Mouse (Mus musculus) forebrain, embryonic 16.5 days (tissue): ENCODE measurements at regions not wholly inside any gene's neighbourhood (a gene's known extent, or its start where the extent isn't known, plus 50 kb on each side); places are given as distances from the start of the nearest gene placed in this dataset.

Experiments used
- ATAC-seq: fragments of 200-750 bp; cut with Nextera tagmentation; 2 replicates; pipeline ENCODE4 v1.8.0; 2017; ENCODE audit warnings: mild to moderate bottlenecking, moderate library complexity
- H3K27ac ChIP-seq: fragments of 300-500 bp; sonication (generic); 2 replicates; pipeline ENCODE4 v1.5.1; 2014; ENCODE audit warnings: low read length, control low read depth
- H3K27me3 ChIP-seq: fragments of 300-500 bp; sonication (generic); replicated peaks from 2 replicates; pipeline ENCODE4 v1.6.1; 2014; ENCODE audit warnings: low read length; ENCODE audit not compliant: control insufficient read depth, insufficient read depth
- H3K36me3 ChIP-seq: fragments of 300-500 bp; sonication (generic); 2 replicates; pipeline ENCODE4 v1.6.1; 2014; ENCODE audit not compliant: control insufficient read depth, insufficient read depth
- H3K4me1 ChIP-seq: fragments of 300-500 bp; sonication (generic); replicated peaks from 2 replicates; pipeline ENCODE4 v1.6.1; 2014; ENCODE audit warnings: low read length; ENCODE audit not compliant: control insufficient read depth, insufficient read depth
- H3K4me2 ChIP-seq: fragments of 300-500 bp; sonication (generic); 2 replicates; pipeline ENCODE4 v1.6.1; 2014; ENCODE audit warnings: mild to moderate bottlenecking, low read length, control low read depth
- H3K4me3 ChIP-seq: fragments of 300-500 bp; sonication (generic); replicated peaks from 2 replicates; pipeline ENCODE4 v1.5.1; 2014; ENCODE audit warnings: mild to moderate bottlenecking, low read length, control low read depth
- H3K9ac ChIP-seq: fragments of 300-500 bp; sonication (generic); replicated peaks from 2 replicates; pipeline ENCODE4 v1.6.1; 2014; ENCODE audit warnings: low read depth, low read length, control low read depth
- H3K9me3 ChIP-seq: fragments of 300-500 bp; sonication (generic); 2 replicates; pipeline ENCODE4 v1.6.1; 2016; ENCODE audit warnings: low read length; ENCODE audit not compliant: control insufficient read depth
- WGBS: fragments of 180-500 bp; shearing (Covaris S2); extraction: QIAGEN DNeasy Blood & Tissue Kit; methylation state at CpG from one replicate; pipeline ENCODE4 v1.1.7; 2014; 5-methylcytosine and 5-hydroxymethylcytosine counted together

DNA sequence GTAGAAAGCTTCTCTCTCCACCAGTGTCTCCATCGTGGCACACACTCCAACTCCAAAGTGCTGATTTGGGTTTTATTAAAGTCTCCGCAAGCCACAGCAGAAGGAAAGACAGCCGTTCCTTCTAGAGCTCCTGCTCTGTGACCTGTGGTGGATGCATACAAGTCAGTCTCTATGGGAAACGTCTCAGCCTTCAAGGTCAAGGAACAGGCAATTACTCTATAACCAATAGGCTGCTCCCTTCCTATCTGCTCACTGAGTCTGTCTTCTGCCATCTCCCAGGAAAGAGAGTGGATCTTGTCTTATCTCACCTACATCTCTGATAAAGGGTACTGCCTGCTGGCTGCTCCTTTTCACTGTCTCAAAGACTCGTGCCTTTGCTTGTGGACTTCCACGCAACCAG, 266.3 kb downstream of the Maf start:
- WGBS = 53% methylated on average over 6 of the region's 6 CpGs
- no peak overlapping the region for H3K9ac ChIP-seq
- H3K4me3 ChIP-seq = no peak overlapping the region
- no peaks in the 10 kb centered on the region for H3K36me3 ChIP-seq
- no peak for ATAC-seq
- no peaks in the 10 kb centered on the region for H3K27me3 ChIP-seq
- H3K27ac ChIP-seq = no peak overlapping the region
- H3K4me2 ChIP-seq = no peak overlapping the region
- no peaks in the 10 kb centered on the region for H3K9me3 ChIP-seq
- peaks cover 10% of the 10 kb centered on the region for H3K4me1 ChIP-seq

DNA sequence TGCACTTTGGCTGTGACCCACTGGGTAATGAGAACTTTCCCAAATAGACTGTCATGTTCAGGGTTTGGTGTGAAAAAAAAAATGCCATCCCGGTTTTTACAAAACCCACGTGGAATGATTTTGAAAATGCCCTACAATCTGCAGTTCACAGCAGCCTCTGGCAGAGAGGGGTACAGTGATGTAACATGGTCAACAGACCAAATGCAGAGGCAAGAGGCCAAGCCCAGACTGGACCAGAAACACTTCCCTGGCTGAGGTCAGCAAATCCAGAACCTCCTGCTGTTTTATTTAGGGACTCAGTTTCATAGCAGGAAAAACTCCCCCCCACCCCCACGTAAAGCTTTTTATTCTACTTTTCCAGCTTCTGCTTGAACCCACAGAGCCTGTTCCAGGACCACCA, 267.4 kb downstream of the Maf start:
- H3K9ac ChIP-seq = no peak overlapping the region
- no peak for ATAC-seq
- peaks cover 10% of the 10 kb centered on the region for H3K4me1 ChIP-seq
- H3K36me3 ChIP-seq = no peaks in the 10 kb centered on the region
- no peak overlapping the region for H3K4me3 ChIP-seq
- no peaks in the 10 kb centered on the region for H3K9me3 ChIP-seq
- 68% methylated on average over 3 of the region's 3 CpGs for WGBS
- no peaks in the 10 kb centered on the region for H3K27me3 ChIP-seq
- H3K27ac ChIP-seq = no peak overlapping the region
- no peak overlapping the region for H3K4me2 ChIP-seq

DNA sequence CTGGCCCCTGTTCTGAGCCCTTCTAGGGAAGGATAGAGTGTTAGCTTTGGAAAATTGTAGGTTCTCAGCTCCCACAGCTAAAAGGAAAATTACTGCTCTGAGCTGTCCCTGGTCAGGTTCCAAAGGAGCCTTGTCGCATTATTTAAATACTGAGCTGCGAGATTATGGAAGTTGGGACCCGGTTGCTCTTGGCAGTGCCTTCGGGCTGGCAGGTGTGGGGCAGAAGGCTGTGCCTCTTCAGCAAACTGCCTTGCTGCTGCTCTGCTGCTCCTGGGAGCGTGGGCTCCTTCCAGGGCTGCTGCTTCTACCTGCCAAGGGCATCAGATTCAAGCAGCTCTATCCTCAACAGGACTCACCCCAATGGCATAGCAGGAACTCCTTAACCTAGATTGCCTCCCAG, 268.1 kb downstream of the Maf start:
- H3K36me3 ChIP-seq = no peaks in the 10 kb centered on the region
- H3K9ac ChIP-seq = no peak overlapping the region
- ATAC-seq = no peak
- H3K4me2 ChIP-seq = no peak overlapping the region
- H3K4me1 ChIP-seq = peaks cover 10% of the 10 kb centered on the region
- 58% methylated on average over 5 of the region's 5 CpGs for WGBS
- H3K27ac ChIP-seq = no peak overlapping the region
- no peaks in the 10 kb centered on the region for H3K9me3 ChIP-seq
- no peaks in the 10 kb centered on the region for H3K27me3 ChIP-seq
- no peak overlapping the region for H3K4me3 ChIP-seq

DNA sequence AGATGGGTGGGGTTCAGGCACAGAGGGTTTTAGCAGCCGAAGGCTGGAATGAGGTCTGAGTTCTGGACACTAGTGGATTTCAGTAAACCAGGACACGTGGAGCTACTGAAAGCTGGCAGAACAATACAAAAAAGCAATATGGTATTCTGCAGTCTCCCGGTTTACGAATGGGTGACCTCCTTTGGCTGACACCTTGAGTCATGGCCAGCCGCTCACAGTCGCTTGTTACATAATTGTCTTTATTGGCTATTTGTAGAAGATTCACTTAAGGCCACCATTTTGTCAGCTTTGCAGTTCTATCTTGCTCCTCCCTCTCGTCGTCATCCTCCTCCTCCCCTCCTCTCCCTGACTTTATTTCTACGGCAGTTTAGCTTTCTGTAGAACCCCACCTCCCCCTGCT, 269.6 kb downstream of the Maf start:
- no peak overlapping the region for H3K9ac ChIP-seq
- H3K4me2 ChIP-seq = no peak overlapping the region

DNA sequence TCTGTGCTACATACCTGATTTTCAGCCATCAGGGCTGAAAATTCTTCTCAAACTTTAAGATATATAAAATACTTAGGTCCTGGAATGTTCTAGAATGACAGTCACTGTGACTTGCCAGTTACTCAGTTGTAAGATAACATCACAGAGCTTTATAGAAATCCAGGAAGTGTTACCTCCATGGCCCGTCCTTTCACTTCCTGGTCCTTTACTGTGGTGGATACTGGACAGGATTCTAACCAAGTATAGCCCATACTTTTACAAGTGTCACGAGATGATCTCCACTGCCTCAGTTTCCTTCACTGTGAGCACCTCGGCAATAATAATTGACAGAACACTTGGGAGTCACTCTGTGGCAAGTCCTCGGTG, 271.3 kb downstream of the Maf start:
- no peak overlapping the region for H3K4me2 ChIP-seq
- peaks cover 7% of the 10 kb centered on the region; the same call in 1 of the 2 replicates for H3K27me3 ChIP-seq
- 89% methylated on average over 4 of the region's 4 CpGs for WGBS
- H3K9me3 ChIP-seq = no peaks in the 10 kb centered on the region
- no peak overlapping the region for H3K27ac ChIP-seq
- H3K36me3 ChIP-seq = no peaks in the 10 kb centered on the region
- H3K9ac ChIP-seq = no peak overlapping the region
- no peak for ATAC-seq
- H3K4me3 ChIP-seq = no peak overlapping the region
- peaks cover 5% of the 10 kb centered on the region; the same call in 1 of the 2 replicates for H3K4me1 ChIP-seq

More for the DNA sequence above, 269.6 kb downstream of the Maf start:
- 88% methylated on average over 9 of the region's 9 CpGs for WGBS
- no peak overlapping the region for H3K4me3 ChIP-seq
- H3K9me3 ChIP-seq = no peaks in the 10 kb centered on the region
- H3K27me3 ChIP-seq = 0 out of 2 replicates have a peak, but pooled peaks cover 4% of the 10 kb centered on the region
- no peaks in the 10 kb centered on the region for H3K36me3 ChIP-seq
- H3K27ac ChIP-seq = no peak overlapping the region
- no peak for ATAC-seq
- peaks cover 10% of the 10 kb centered on the region for H3K4me1 ChIP-seq

DNA sequence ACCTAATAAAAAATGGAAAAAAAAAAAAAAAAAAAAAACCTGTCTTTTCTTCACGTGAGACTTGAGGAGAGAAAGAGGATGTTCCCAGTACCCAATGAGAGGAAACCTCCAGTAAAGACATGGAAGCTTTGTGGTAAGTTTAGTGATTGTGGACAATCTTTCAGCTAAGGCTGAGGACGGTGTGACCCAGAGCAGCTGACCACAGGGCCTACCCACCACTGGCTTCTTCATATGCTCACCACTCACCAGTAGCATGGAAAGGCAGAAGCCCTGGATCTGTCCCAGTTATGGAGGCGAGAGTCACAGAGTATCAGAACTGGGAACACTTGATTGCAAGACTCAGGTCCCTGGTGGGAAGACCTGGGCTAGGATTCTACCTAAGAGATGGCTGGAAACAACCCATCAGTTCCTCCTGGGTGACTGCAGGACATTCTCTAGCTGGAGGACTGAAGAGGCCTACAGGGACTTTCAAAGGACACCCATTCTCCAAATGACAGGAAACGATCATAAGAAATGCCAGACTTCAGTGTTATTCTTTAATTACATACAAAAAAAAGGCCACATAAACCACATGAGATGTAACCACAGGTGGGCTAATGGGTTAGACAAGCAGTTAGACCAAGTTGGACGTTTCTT, 271.8 kb downstream of the Maf start:
- 87% methylated on average over 5 of the region's 5 CpGs for WGBS

DNA sequence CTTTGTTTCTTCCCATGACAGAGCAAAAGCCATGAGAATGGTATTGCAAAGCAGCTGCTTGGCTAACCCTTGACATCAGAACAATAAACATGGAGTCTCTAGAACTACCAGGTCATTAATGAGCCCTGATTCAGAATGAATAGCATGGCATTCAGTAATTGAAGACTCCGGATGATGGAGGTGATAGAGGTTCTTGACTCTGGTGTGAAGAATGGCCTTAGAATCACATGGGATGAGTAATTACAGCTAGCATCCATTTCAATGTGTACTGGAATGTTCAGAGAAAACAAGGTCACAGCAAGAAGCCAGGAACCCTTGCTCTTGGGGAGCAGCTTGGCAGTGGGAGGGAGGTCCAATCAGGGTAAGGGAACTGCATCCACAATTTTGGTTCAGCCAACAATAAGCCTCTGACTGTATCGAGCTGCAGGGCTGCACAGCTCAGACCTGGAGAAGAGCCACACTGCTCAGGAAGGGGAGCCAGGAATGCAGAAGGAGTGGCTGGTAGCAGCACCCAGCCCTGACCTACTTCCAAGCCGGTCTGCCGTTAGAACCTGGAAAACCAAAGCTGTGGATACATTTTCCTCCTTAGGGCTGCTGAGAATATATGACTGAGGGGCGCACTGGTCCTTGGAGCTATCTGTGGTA, 275.1 kb downstream of the Maf start:
- H3K9me3 ChIP-seq = no peaks in the 10 kb centered on the region
- H3K4me3 ChIP-seq = no peak overlapping the region
- no peak overlapping the region for H3K4me2 ChIP-seq
- 69% methylated on average over 5 of the region's 5 CpGs for whole genome bisulfite sequencing
- H3K4me1 ChIP-seq = peaks cover 17% of the 10 kb centered on the region
- H3K36me3 ChIP-seq = no peaks in the 10 kb centered on the region
- ATAC-seq = no peak
- no peak overlapping the region for H3K9ac ChIP-seq
- H3K27ac ChIP-seq = no peak overlapping the region
- peaks cover 10% of the 10 kb centered on the region; the same call in 1 of the 2 replicates for H3K27me3 ChIP-seq

More for the DNA sequence above, 271.8 kb downstream of the Maf start:
- H3K27me3 ChIP-seq = peaks cover 7% of the 10 kb centered on the region; the same call in 1 of the 2 replicates
- H3K4me1 ChIP-seq = 0 out of 2 replicates have a peak, but pooled peaks cover 3% of the 10 kb centered on the region
- no peak overlapping the region for H3K4me2 ChIP-seq
- H3K27ac ChIP-seq = no peak overlapping the region
- no peaks in the 10 kb centered on the region for H3K9me3 ChIP-seq
- H3K36me3 ChIP-seq = no peaks in the 10 kb centered on the region
- ATAC-seq = no peak
- no peak overlapping the region for H3K9ac ChIP-seq
- H3K4me3 ChIP-seq = no peak overlapping the region

DNA sequence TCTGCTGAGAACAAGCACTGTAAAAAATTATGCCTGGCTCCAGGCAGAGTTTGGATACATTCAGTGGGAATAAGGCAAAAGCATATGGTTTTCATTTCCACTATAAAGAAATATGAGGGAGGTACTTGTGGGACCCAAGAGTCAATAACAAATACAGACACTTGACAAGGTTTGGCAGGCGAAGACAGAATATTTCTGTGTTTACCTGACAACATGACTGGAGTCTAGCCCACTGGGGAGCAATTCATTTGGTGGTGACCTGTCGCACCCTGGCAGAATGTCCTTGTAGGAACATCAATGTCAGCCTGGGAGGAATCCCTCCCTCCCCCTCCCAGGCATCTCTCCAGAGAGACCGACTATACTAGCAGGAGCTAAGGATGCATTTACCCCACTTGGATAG, 276.8 kb downstream of the Maf start:
- H3K4me1 ChIP-seq = peaks cover 17% of the 10 kb centered on the region
- H3K27ac ChIP-seq = no peak overlapping the region
- no peaks in the 10 kb centered on the region for H3K36me3 ChIP-seq
- no peak for ATAC-seq
- no peak overlapping the region for H3K4me2 ChIP-seq
- 65% methylated on average over 3 of the region's 3 CpGs for WGBS
- H3K9me3 ChIP-seq = no peaks in the 10 kb centered on the region
- no peak overlapping the region for H3K4me3 ChIP-seq
- H3K9ac ChIP-seq = no peak overlapping the region
- peaks cover 14% of the 10 kb centered on the region for H3K27me3 ChIP-seq

DNA sequence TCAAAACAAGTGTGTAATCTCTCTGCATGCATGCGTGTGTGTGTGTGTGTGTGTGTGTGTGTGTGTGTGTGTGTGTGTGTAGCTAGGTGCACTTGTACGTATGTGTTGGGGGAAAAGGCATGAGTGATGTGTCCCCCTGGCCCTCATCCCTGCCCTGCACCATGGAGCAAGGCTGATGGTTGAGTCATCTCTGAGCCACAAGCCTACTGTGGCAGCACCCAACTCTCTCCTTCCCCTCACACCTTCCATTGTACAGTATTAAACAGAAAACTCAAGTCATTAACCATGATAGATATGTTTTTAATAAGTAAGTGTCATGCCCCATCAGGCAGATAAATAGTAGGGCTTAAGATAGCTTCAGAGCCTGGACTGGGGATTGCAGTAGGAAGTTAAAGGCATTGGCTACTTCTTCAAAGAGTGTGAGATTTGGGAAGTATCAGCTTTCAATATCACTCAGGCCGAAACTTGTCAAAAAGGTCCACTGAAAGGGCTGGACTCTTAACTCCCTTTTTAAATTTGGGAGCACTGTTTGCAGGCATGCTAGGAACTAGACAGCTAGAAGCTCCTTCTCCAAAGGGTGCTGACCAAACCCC, 278.2 kb downstream of the Maf start:
- Histone ChIP-seq H3K4me1 (peaks cover 23% of the 10 kb centered on the region), H3K4me3 (no peak overlapping the region), H3K4me2 (no peak overlapping the region), H3K36me3 (no peaks in the 10 kb centered on the region), H3K27me3 (peaks cover 18% of the 10 kb centered on the region), H3K9ac (no peak overlapping the region), H3K9me3 (no peaks in the 10 kb centered on the region), H3K27ac (no peak overlapping the region)
- ATAC-seq = peak; percentile 42
- 51% methylated on average over 3 of the region's 3 CpGs for WGBS
